Mouse (Mus musculus) olfactory bulb, adult 2 months (tissue): ENCODE results near the gene Mcoln2.

Experiments used
- CTCF ChIP-seq: fragments of 200-500 bp; IDR thresholded peaks from 2 replicates; pipeline ENCODE4 v1.5.1; 2012; ENCODE audit warnings: low read depth, mild to moderate bottlenecking, low read length, moderate library complexity; ENCODE audit not compliant: insufficient read depth
- POLR2A ChIP-seq: fragments of 200-500 bp; IDR thresholded peaks from 2 replicates; pipeline ENCODE4 v1.6.1; 2012; ENCODE audit warnings: mild to moderate bottlenecking, low read depth, low read length, moderate library complexity; ENCODE audit not compliant: insufficient read depth

DNA sequence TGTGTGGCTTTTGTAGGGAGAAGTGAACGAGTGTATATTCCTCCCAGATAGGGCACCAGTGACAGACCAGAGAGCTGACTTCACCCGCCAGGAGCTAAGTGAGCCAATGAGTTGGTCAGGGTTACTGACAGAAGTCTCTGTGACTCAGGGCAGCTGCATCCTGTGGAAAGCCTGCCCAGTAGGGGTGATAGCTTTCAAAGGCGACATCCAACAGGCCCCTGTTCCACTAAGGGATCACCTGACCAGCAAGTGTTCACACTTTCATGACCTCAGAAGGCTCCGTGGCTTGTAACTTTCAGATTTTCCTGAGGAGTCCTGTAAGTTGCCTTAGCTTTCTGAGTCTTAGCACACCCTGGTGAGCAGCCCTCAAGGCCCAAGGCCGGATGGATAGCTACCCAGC, 23.4 kb downstream of the Mcoln2 start:
- TF ChIP-seq POLR2A (no peak), CTCF (no peak)
